Mouse (Mus musculus): ENCODE data around the gene Pigr. TPM values are rescaled to one million over a fixed set of nuclear protein-coding genes. Genes with fewer than 3 reads are reported as not detected.

The Pigr gene
- polyA plus RNA-seq, 1 experiment from 2014 or later = 0.15 TPM

DNA sequence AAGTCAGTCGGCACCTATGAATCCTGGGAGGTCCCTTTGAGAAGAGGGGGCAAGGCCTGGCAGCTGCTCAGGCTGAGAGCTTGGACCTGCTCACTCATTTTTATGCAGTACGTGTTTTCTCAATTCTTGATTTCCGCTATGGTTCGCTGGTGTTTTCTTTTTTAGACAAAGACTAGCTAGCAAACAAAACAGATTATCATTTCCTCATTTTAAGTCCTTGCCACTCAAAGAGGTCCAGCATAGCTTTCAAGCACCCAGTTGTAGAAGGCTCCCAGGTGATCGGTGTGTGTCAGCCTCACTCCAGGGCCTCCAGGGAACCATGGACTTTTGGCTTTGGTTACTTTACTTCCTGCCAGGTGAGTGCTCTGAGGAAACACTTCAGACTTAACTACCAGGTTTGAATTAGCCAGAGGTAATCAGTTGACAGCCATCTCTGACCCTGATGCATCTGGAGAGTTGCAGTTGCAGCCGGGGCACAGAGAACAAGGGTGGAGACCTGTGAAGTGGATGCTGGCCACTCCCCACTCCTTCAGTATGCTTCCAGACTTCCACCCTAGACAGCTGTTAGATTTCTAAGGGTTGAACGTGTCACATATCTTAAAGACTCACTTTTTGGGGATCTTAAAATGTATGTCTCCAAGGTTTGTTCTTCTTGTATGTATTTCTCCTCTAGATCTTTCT, 39.2 kb downstream of the Pigr start, which contains the start of gene Fcmr:
Gene Fcmr, plus strand, starts transcription at position 129 of the 681 bp plus-strand sequence.
- WGBS = 78% methylated on average over 7 of the region's 7 CpGs

DNA sequence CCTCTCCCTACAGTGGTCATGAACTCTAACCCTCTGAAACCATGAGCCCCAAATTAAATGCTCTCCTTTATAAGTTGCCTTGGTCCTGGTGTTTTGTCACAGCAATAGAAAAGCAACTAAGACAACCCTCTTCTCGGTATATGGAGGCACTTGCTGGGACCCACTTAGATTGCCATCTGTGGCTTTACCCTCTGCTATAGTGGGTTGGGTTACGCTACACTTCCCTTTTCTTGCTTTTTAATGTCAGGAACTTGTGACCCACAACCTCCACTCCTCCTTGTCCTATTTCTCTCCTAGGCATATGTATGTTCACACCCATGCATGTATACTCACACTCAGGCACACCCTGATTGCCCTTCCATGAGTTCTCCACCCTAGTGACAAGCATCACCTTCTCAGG, 46.4 kb downstream of the Pigr start:
- no peaks in the 10 kb centered on the region for H3K9me3 ChIP-seq
- no peak overlapping the region for H3K9ac ChIP-seq
- H3K4me3 ChIP-seq = no peak overlapping the region
- peaks cover 11% of the 10 kb centered on the region for H3K27me3 ChIP-seq
- H3K27ac ChIP-seq = no peak overlapping the region
- peaks cover under 1% of the 10 kb centered on the region; the same call in 1 of the 2 replicates for H3K4me1 ChIP-seq
- no peaks in the 10 kb centered on the region for H3K36me3 ChIP-seq
- no peak overlapping the region for H3K4me2 ChIP-seq
- ATAC-seq (ENCODE audit: insufficient number of reproducible peaks, low FRiP score, low TSS enrichment, low read depth) = no peak
- 90% methylated on average over 2 of the region's 2 CpGs for WGBS

More for the DNA sequence above, 39.2 kb downstream of the Pigr start, which contains the start of gene Fcmr:
- no peaks in the 10 kb centered on the region for H3K27me3 ChIP-seq
- H3K27ac ChIP-seq = no peak within 1 kb of the TSS
- H3K4me2 ChIP-seq = no peak within 1 kb of the TSS
- H3K9me3 ChIP-seq = no peaks in the 10 kb centered on the region
- H3K4me3 ChIP-seq = no peak within 1 kb of the TSS
- no peaks in the 10 kb centered on the region for H3K36me3 ChIP-seq
- no peaks in the 10 kb centered on the region for H3K4me1 ChIP-seq
- no peak for ATAC-seq (ENCODE audit: insufficient number of reproducible peaks, low FRiP score, low TSS enrichment, low read depth)
- H3K9ac ChIP-seq = no peak within 1 kb of the TSS

DNA sequence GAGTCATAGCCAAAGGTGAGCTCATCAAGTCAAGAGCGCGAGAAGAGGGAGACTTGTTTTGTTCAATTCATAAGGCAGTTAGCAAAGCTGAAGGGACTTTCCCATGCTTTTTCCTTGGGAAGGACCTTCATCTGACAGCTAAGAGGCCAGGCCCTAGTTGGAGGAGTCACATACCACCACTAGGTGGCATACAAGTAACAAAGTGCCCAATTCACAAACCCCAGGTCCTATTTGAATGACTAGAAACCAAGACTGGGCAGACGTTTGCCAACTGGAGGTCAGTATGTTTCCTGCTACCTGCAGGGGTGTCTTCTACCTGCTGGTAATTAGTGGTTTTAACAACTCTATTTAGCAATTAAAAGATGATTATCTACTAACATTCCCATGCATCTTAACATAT, 48.7 kb downstream of the Pigr start:
- Histone ChIP-seq H3K4me1 (peaks cover 6% of the 10 kb centered on the region), H3K9me3 (no peaks in the 10 kb centered on the region), H3K4me2 (no peak overlapping the region), H3K9ac (no peak overlapping the region), H3K27ac (no peak overlapping the region), H3K36me3 (no peaks in the 10 kb centered on the region), H3K4me3 (no peak overlapping the region), H3K27me3 (peaks cover 23% of the 10 kb centered on the region)
- ATAC-seq (ENCODE audit: insufficient number of reproducible peaks, low FRiP score, low TSS enrichment, low read depth) = no peak
- WGBS = 41% methylated on average over 3 of the region's 3 CpGs

DNA sequence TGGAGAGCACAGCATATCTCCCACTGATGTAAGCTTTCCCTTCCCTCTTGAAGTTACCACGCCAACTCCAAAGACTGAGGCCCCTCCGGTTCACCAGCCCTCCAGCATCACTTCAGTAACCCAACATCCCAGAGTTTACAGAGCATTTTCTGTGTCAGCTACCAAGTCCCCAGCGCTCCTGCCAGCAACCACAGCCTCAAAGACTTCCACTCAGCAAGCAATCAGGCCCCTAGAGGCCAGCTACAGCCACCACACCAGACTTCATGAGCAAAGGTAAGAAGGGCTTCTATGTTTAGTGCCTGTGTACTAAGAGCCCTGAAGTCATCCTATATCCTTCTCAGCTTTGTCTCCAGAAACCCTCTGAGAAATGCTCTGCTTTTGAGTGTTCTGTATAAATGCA, 49.4 kb downstream of the Pigr start:
- 66% methylated on average over 3 of the region's 3 CpGs for WGBS
- H3K36me3 ChIP-seq = no peaks in the 10 kb centered on the region
- no peak overlapping the region for H3K4me3 ChIP-seq
- no peaks in the 10 kb centered on the region for H3K9me3 ChIP-seq
- H3K4me1 ChIP-seq = peaks cover 6% of the 10 kb centered on the region
- no peak overlapping the region for H3K4me2 ChIP-seq
- peaks cover 23% of the 10 kb centered on the region for H3K27me3 ChIP-seq
- ATAC-seq (ENCODE audit: insufficient number of reproducible peaks, low FRiP score, low TSS enrichment, low read depth) = no peak
- H3K27ac ChIP-seq = no peak overlapping the region
- H3K9ac ChIP-seq = no peak overlapping the region

DNA sequence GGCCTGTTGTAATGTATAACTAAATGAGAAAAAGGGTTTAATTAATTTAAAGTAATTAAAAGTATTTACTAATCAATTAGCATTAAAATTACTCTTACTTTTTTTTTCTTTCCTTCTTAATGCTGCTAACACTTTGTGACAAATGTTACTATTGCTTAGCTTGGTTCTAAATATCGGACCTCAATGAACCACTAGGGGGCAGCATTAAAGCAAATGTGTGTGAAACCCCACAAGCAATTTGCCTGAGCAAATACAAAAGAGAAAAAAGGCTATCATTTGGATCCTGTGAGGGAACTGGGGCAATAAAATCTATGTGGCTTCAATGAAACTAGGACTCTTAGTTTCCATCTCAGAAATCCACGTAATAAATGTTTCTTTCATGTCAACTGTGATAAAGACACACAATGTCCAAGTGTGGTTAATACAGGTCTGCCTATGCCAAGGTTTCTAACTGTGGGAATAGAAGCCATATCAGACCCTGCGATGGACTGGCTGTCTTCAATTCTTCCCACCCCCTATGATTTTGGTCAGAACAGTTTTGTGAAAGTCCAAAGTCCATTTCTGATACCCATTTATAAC, 50.5 kb downstream of the Pigr start:
- WGBS = 20% methylated on average over 3 of the region's 3 CpGs
- no peak overlapping the region for H3K9ac ChIP-seq

GRCm38 (mm10) chr1:130877889-130878614, 51.6 kb downstream of the Pigr start:
- 0 out of 2 replicates have a peak, but pooled peaks have one; percentile 49 for ATAC-seq (ENCODE audit: insufficient number of reproducible peaks, low FRiP score, low TSS enrichment, low read depth)
- Histone ChIP-seq H3K9me3 (no peaks in the 10 kb centered on the region), H3K4me1 (peaks cover 6% of the 10 kb centered on the region), H3K9ac (no peak overlapping the region), H3K27ac (no peak overlapping the region), H3K36me3 (no peaks in the 10 kb centered on the region), H3K4me2 (peak overlapping the region; percentile 79), H3K4me3 (peak overlapping the region; percentile 43), H3K27me3 (peaks cover 23% of the 10 kb centered on the region)
- 3% methylated on average over 43 of the region's 43 CpGs for WGBS

More for the DNA sequence above, 50.5 kb downstream of the Pigr start:
- ATAC-seq (ENCODE audit: insufficient number of reproducible peaks, low FRiP score, low TSS enrichment, low read depth) = no peak
- Histone ChIP-seq H3K4me3 (no peak overlapping the region), H3K4me1 (peaks cover 6% of the 10 kb centered on the region), H3K27me3 (peaks cover 23% of the 10 kb centered on the region), H3K27ac (no peak overlapping the region), H3K4me2 (no peak overlapping the region), H3K9me3 (no peaks in the 10 kb centered on the region), H3K36me3 (no peaks in the 10 kb centered on the region)

DNA sequence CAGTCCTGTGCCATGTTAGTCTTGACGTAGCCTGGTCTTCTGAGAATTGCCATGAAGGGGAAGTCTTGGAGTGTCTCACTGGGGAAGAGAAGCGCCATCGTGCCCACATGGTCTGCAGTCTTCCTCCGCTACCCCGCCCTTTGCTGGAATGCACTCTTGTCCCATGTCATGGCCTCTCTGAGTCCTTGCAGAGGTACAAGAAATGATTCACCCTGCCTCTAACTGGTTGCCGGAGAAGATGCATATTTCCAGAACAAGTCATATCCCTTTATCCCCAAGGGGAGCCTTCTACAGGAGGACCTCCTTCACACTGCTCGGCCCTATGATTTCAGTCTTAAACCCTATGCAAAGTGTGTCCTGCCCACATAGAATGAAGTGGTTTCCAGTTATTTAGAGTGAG, 53.4 kb downstream of the Pigr start:
- H3K9me3 ChIP-seq = no peaks in the 10 kb centered on the region

DNA sequence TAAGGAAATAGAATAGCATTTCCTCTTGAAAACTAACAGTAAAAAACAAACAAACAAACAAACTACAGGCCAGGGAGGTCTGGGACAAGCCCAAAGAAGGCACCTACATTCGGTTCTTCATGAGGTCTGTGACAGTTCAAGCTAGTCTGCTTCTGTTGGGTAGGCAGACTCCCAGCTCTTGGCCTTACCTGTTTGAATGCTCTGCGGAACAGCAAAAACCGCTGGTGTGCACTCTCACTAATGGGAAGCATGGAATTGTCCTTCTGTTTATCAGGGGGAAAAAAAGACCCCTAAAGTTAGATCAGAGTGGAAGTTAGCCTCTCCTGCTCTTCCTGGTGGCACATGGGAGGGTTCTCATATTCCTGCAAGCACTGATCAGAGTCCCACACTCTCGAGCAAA, 56.7 kb downstream of the Pigr start:
- no peak overlapping the region for H3K4me2 ChIP-seq
- no peak overlapping the region for H3K9ac ChIP-seq
- H3K9me3 ChIP-seq = no peaks in the 10 kb centered on the region
- no peak overlapping the region for H3K27ac ChIP-seq
- H3K4me3 ChIP-seq = no peak overlapping the region
- ATAC-seq (ENCODE audit: insufficient number of reproducible peaks, low FRiP score, low TSS enrichment, low read depth) = no peak
- H3K27me3 ChIP-seq = peaks cover 10% of the 10 kb centered on the region
- peaks cover 4% of the 10 kb centered on the region for H3K4me1 ChIP-seq
- WGBS = 86% methylated on average over 4 of the region's 4 CpGs
- H3K36me3 ChIP-seq = no peaks in the 10 kb centered on the region

More for the DNA sequence above, 53.4 kb downstream of the Pigr start:
- Histone ChIP-seq H3K27me3 (peaks cover 23% of the 10 kb centered on the region), H3K4me1 (peaks cover 6% of the 10 kb centered on the region), H3K4me3 (no peak overlapping the region), H3K36me3 (no peaks in the 10 kb centered on the region), H3K9ac (no peak overlapping the region), H3K4me2 (no peak overlapping the region), H3K27ac (no peak overlapping the region)
- WGBS = 86% methylated on average over 7 of the region's 7 CpGs
- ATAC-seq (ENCODE audit: insufficient number of reproducible peaks, low FRiP score, low TSS enrichment, low read depth) = no peak

DNA sequence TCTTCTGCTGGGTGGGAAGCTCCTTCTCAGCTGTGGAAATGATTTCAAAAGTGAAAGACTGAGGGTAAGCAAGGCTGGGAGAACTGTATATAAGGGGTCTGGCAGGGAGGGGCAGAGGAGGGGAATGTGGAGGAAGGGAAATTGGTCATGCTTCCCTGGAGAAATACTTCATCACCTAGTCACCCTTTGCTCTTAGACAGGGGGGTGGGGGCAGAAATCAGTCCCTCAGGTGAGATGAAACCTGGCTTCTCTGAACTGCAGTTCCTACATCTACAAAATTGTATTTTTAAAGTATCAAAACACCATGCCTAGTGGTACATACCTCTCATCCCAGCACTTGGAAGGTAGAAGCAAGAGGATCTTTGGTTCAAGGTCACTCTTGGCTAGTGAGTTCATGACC, 60.9 kb downstream of the Pigr start, which contains the start of gene Il24:
Gene Il24, minus strand, starts transcription at position 101 of the 400 bp plus-strand sequence.
- Histone ChIP-seq H3K9ac (no peak within 1 kb of the TSS), H3K36me3 (no peaks in the 10 kb centered on the region), H3K4me1 (no peaks in the 10 kb centered on the region), H3K27ac (no peak within 1 kb of the TSS), H3K4me2 (no peak within 1 kb of the TSS), H3K27me3 (no peaks in the 10 kb centered on the region), H3K4me3 (no peak within 1 kb of the TSS), H3K9me3 (no peaks in the 10 kb centered on the region)
- no peak for ATAC-seq (ENCODE audit: insufficient number of reproducible peaks, low FRiP score, low TSS enrichment, low read depth)

DNA sequence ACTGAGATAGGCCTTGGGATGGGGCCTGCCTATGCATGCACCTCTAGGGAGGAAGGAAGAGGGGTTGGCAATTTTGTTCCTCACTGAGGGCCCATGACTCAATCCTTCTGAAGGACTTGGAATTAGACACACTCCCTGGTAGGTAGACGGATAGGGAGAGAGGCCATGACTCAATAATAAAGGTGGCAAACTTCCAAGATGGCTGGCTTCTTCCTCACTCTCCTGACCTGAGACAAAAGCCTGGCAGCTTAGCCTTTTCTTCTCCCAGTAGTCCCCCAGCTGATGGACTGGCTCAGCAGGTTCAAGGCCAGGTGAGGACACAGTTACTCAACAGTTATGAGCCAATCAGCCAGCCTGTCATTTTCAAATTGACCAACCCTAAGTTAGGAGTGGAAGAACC, 66.0 kb downstream of the Pigr start:
- H3K36me3 ChIP-seq = no peaks in the 10 kb centered on the region
- no peak for ATAC-seq (ENCODE audit: insufficient number of reproducible peaks, low FRiP score, low TSS enrichment, low read depth)
- no peak overlapping the region for H3K9ac ChIP-seq
- H3K27me3 ChIP-seq = no peaks in the 10 kb centered on the region
- H3K4me1 ChIP-seq = no peaks in the 10 kb centered on the region
- H3K4me3 ChIP-seq = no peak overlapping the region
- no peaks in the 10 kb centered on the region for H3K9me3 ChIP-seq
- 40% methylated on average over 1 of the region's 1 CpGs for WGBS
- H3K4me2 ChIP-seq = no peak overlapping the region
- no peak overlapping the region for H3K27ac ChIP-seq

- no peaks in the 10 kb centered on the region for H3K27me3 ChIP-seq
- H3K27ac ChIP-seq = no peak overlapping the region
- no peak overlapping the region for H3K9ac ChIP-seq
- no peaks in the 10 kb centered on the region for H3K4me1 ChIP-seq
- H3K9me3 ChIP-seq = no peaks in the 10 kb centered on the region
- H3K4me3 ChIP-seq = no peak overlapping the region
- no peak for ATAC-seq (ENCODE audit: insufficient number of reproducible peaks, low FRiP score, low TSS enrichment, low read depth)
- H3K36me3 ChIP-seq = no peaks in the 10 kb centered on the region
- no peak overlapping the region for H3K4me2 ChIP-seq
- WGBS = 58% methylated on average over 9 of the region's 9 CpGs
Measured at GRCm38 (mm10) chr1:130893329-130894040, 67.0 kb downstream of the Pigr start.
